In the genomic region with DNA sequence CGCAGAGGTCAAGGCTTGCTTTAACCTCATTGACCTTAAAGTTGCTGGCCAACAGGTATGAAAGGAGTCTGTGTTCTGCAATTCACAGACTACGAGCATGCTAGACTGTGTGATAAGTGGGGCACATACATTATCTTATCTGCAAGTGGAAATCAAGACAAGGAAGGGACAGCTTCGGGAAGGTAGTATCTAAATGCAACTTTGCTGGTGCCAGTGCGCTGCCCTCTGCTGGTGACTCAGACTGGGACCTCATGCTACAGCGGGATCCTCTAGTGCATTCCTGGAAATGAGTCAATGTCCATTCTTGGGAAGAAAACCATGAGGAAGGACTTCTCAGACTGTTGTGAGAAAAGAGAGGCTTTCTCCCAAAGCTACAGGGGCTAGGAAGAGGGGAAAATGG, we compare ENCODE assay signal across 9 mouse cellular contexts. TPM values are rescaled to one million over a fixed set of nuclear protein-coding genes. Genes with fewer than 3 reads are reported as not detected.
DNase-seq lines count a peak whose midpoint lies in the region; ATAC-seq and TF ChIP-seq lines count a peak whose summit lies in the region.
"Had no signal": no experiment of that assay in that cellular context is flagged by ENCODE, and none has a peak within 500 bp of the region (broad histone marks: within the 10 kb centered on the region; RNA-seq: fewer than 3 reads in every experiment).

No protein-coding gene starts in this region.

- TF ChIP-seq POLR2A in testis, adult 2 months (IDR thresholded peaks at IDR 0.05; ENCODE audit: control insufficient read depth, low read depth, low read length): no peak

- TF ChIP-seq CTCF in testis, adult 2 months (IDR thresholded peaks at IDR 0.05; ENCODE audit: control insufficient read depth, insufficient read depth, insufficient replicate concordance, low read depth, low read length): peak; percentile 69; the same call in 1 of the 2 replicates

- peak; percentile 38 for DNase-seq in embryo, embryonic 11 days
- DNase-seq in embryo, embryonic 9.5 days (ENCODE audit: extremely low spot score): no peak
- DNase-seq in testis, postnatal 14 days (ENCODE audit: low spot score): no peak
- peak; percentile 74 to 84 for DNase-seq in cerebellum, postnatal 14 days
- DNase-seq in kidney, postnatal 14 days: peak; percentile 82
- DNase-seq in right cerebral cortex, postnatal 14 days: peak; percentile 59

- no peak overlapping the region for H3K27ac ChIP-seq in testis, adult 2 months (ENCODE audit: control insufficient read depth, insufficient read depth, low read depth, low read length)
- no peak overlapping the region for H3K27ac ChIP-seq in forebrain, embryonic 13.5 days

- H3K36me3 ChIP-seq in testis, adult 2 months (ENCODE audit: control insufficient read depth, insufficient read depth, low read length): no peaks in the 10 kb centered on the region
- H3K36me3 ChIP-seq in forebrain, embryonic 13.5 days (ENCODE audit: poor library complexity, severe bottlenecking): no peaks in the 10 kb centered on the region

- no peak overlapping the region for H3K4me2 ChIP-seq in forebrain, embryonic 13.5 days

- H3K9ac ChIP-seq in forebrain, embryonic 13.5 days: no peak overlapping the region

- 67% methylated on average over 5 of the region's 5 CpGs for WGBS in forebrain, embryonic 13.5 days

- H3K9me3 ChIP-seq in forebrain, embryonic 13.5 days (replicated peaks): no peaks in the 10 kb centered on the region
- H3K9me3 ChIP-seq: megakaryocyte, embryonic 14.5 days had no signal

- no peak overlapping the region for H3K4me3 ChIP-seq in testis, adult 2 months (ENCODE audit: control insufficient read depth, low read depth, low read length)
- H3K4me3 ChIP-seq in forebrain, embryonic 13.5 days: no peak overlapping the region

- H3K27me3 ChIP-seq in testis, adult 2 months (ENCODE audit: control insufficient read depth, insufficient read depth, low read length): no peaks in the 10 kb centered on the region
- peaks cover 20% of the 10 kb centered on the region for H3K27me3 ChIP-seq in forebrain, embryonic 13.5 days

- ATAC-seq in forebrain, embryonic 13.5 days: no peak

- H3K4me1 ChIP-seq in testis, adult 2 months (ENCODE audit: control insufficient read depth, insufficient read depth, low read length): peaks cover 2% of the 10 kb centered on the region
- peaks cover 7% of the 10 kb centered on the region for H3K4me1 ChIP-seq in forebrain, embryonic 13.5 days

RNA-seq across cellular contexts. Expression of gene Abi3, which starts 11.4 kb away (rescaled TPM):
- 0.58 and 0.93 TPM in 2 replicates for polyA plus RNA-seq in testis, adult 2 months (2012; rRNA removed)
- polyA plus RNA-seq in forebrain, embryonic 13.5 days (2015; fragmentation: Nextera tagmentation; extraction: Ambion mirVana): 0.96 and 1.5 TPM in 2 replicates

RNA-seq across cellular contexts. Expression of gene Gngt2, which starts 16.7 kb away (rescaled TPM):
- 0.41 and 0.49 TPM in 2 replicates for polyA plus RNA-seq in testis, adult 2 months (2012; rRNA removed)
- polyA plus RNA-seq in forebrain, embryonic 13.5 days (2015; fragmentation: Nextera tagmentation; extraction: Ambion mirVana): 1.4 and 2.8 TPM in 2 replicates

RNA-seq across cellular contexts. Expression of gene Phospho1, which starts 29.4 kb away (rescaled TPM):
- 371 and 441 TPM in 2 replicates for polyA plus RNA-seq in testis, adult 2 months (2012; rRNA removed)
- polyA plus RNA-seq in forebrain, embryonic 13.5 days (2015; fragmentation: Nextera tagmentation; extraction: Ambion mirVana): not detected in 2 replicates

Comparison
In these comparisons a context has a peak if more than half of its experiments do, and no peak if none do; other contexts are left out.
1. DNase-seq: peak in embryo, embryonic 11 days (single experiment), cerebellum, postnatal 14 days (2 of 2), kidney, postnatal 14 days (single experiment) and right cerebral cortex, postnatal 14 days (single experiment); none in embryo, embryonic 9.5 days (single experiment) and testis, postnatal 14 days (single experiment).
2. RNA of gene Phospho1, which starts 29.4 kb away (polyA plus RNA-seq): 371 to 441 TPM in testis, adult 2 months; not detected in forebrain, embryonic 13.5 days; every median in the first group is over 100 times any median in the second.